Mouse (Mus musculus): Measurements from ENCODE around the gene Aldh2.
"Not testable (repeated sequence)": the region's sequence is repeated elsewhere in the genome, so short reads cannot be mapped to it uniquely, and the experiment has no call there.

Aldh2 gene

GRCm38 (mm10) chr5:121547084-121547483 is 46.5 kb downstream of the Aldh2 start:
- no peak for DNase-seq (ENCODE audit: low spot score)

- DNase-seq (ENCODE audit: low spot score): peak; percentile 32
Observed at GRCm38 (mm10) chr5:121546530-121546895, 47.1 kb downstream of the Aldh2 start.

GRCm38 (mm10) chr5:121545793-121546529 is 47.7 kb downstream of the Aldh2 start, which contains the start of gene Mapkapk5:
TSS of gene Mapkapk5 (minus strand) at chr5:121545905.
- peak; percentile 99 for DNase-seq (ENCODE audit: low spot score)

- DNase-seq (ENCODE audit: low spot score): peak; percentile 18
Observed at GRCm38 (mm10) chr5:121544910-121545792, 48.5 kb downstream of the Aldh2 start, which contains the start of the genes Adam1a and Gm42878. TSS of gene Adam1a (minus strand) at chr5:121545482. TSS of gene Gm42878 (minus strand) at chr5:121545482.

GRCm38 (mm10) chr5:121543370-121543769 is 50.3 kb downstream of the Aldh2 start:
- DNase-seq (ENCODE audit: low spot score): no peak

GRCm38 (mm10) chr5:121541235-121541634 is 52.4 kb downstream of the Aldh2 start:
- no peak for DNase-seq (ENCODE audit: low spot score)

GRCm38 (mm10) chr5:121540066-121540465 is 53.6 kb downstream of the Aldh2 start:
- no peak for DNase-seq (ENCODE audit: low spot score)

- no peak for DNase-seq (ENCODE audit: low spot score)
Observed at GRCm38 (mm10) chr5:121537588-121537987, 56.0 kb downstream of the Aldh2 start.

- no peak for DNase-seq (ENCODE audit: low spot score)
Observed at GRCm38 (mm10) chr5:121536921-121537555, 56.6 kb downstream of the Aldh2 start.

- DNase-seq (ENCODE audit: low spot score): no peak
Observed at GRCm38 (mm10) chr5:121535116-121535515, 58.5 kb downstream of the Aldh2 start.

- no peak for DNase-seq (ENCODE audit: low spot score)
Observed at GRCm38 (mm10) chr5:121534521-121534920, 59.1 kb downstream of the Aldh2 start.

- DNase-seq (ENCODE audit: low spot score): no peak
Observed at GRCm38 (mm10) chr5:121526961-121527360, 66.7 kb downstream of the Aldh2 start.

- DNase-seq (ENCODE audit: low spot score): no peak
Observed at GRCm38 (mm10) chr5:121526526-121526925, 67.1 kb downstream of the Aldh2 start.

GRCm38 (mm10) chr5:121525774-121526450 is 67.7 kb downstream of the Aldh2 start:
- DNase-seq (ENCODE audit: low spot score): no peak

- DNase-seq (ENCODE audit: low spot score): not testable (repeated sequence)
Observed at GRCm38 (mm10) chr5:121519758-121520157, 73.9 kb downstream of the Aldh2 start.

- no peak for DNase-seq (ENCODE audit: low spot score)
Observed at GRCm38 (mm10) chr5:121518983-121519382, 74.6 kb downstream of the Aldh2 start.

Data from ovary, postnatal 14 days (tissue).